10 mouse cellular contexts compared by ENCODE assay signal in genomic region chr11:97684063-97684680, GRCm38 (mm10). TPM values are rescaled to one million over a fixed set of nuclear protein-coding genes. Genes with fewer than 3 reads are reported as not detected.
DNase-seq lines count a peak whose midpoint lies in the region; ATAC-seq and TF ChIP-seq lines count a peak whose summit lies in the region.
"Had no signal": no experiment of that assay in that cellular context is flagged by ENCODE, and none has a peak within 500 bp of the region (broad histone marks: within the 10 kb centered on the region; RNA-seq: fewer than 3 reads in every experiment).

No protein-coding gene starts in this region.

- no peaks in the 10 kb centered on the region for H3K27me3 ChIP-seq in kidney, embryonic 16.5 days (ENCODE audit: insufficient read depth, low read length)
- H3K27me3 ChIP-seq in kidney, embryonic 15.5 days: no peaks in the 10 kb centered on the region
- no peaks in the 10 kb centered on the region for H3K27me3 ChIP-seq in ES-Bruce4 (ENCODE audit: control insufficient read depth, insufficient read depth, low read length, poor library complexity, severe bottlenecking)
- H3K27me3 ChIP-seq in lung, postnatal 0 days (replicated peaks; ENCODE audit: insufficient read depth, low read length): no peaks in the 10 kb centered on the region
- H3K27me3 ChIP-seq: neural tube, embryonic 13.5 days had no signal

- TF ChIP-seq POLR2A in ES-Bruce4 (IDR thresholded peaks at IDR 0.05; ENCODE audit: insufficient read depth, low read length): no peak

- no peaks in the 10 kb centered on the region for H3K9me3 ChIP-seq in kidney, embryonic 16.5 days (ENCODE audit: low read length)
- no peaks in the 10 kb centered on the region for H3K9me3 ChIP-seq in kidney, embryonic 15.5 days (replicated peaks)
- no peaks in the 10 kb centered on the region for H3K9me3 ChIP-seq in ES-Bruce4 (replicated peaks; ENCODE audit: control insufficient read depth, insufficient read depth, low read length, poor library complexity, severe bottlenecking)
- H3K9me3 ChIP-seq in lung, postnatal 0 days (ENCODE audit: low read length): no peaks in the 10 kb centered on the region
- H3K9me3 ChIP-seq: liver, embryonic 13.5 days; neural tube, embryonic 13.5 days had no signal

- peaks cover 39% of the 10 kb centered on the region for H3K36me3 ChIP-seq in kidney, embryonic 16.5 days (ENCODE audit: insufficient read depth, low read length)
- peaks cover 54% of the 10 kb centered on the region for H3K36me3 ChIP-seq in kidney, embryonic 15.5 days
- peaks cover 29% of the 10 kb centered on the region for H3K36me3 ChIP-seq in ES-Bruce4 (ENCODE audit: control insufficient read depth, insufficient read depth, low read length, poor library complexity, severe bottlenecking)
- H3K36me3 ChIP-seq in lung, postnatal 0 days (ENCODE audit: insufficient read depth, low read length): peaks cover 4% of the 10 kb centered on the region; the same call in 1 of the 2 replicates

- peaks cover 39% of the 10 kb centered on the region for H3K4me1 ChIP-seq in kidney, embryonic 16.5 days (ENCODE audit: insufficient read depth, low read length)
- peaks cover 47% of the 10 kb centered on the region for H3K4me1 ChIP-seq in kidney, embryonic 15.5 days
- peaks cover 7% of the 10 kb centered on the region for H3K4me1 ChIP-seq in ES-Bruce4 (ENCODE audit: control insufficient read depth, insufficient read depth, low read length)
- H3K4me1 ChIP-seq in lung, postnatal 0 days (ENCODE audit: insufficient read depth, low read depth, low read length): peaks cover 15% of the 10 kb centered on the region; the same call in 1 of the 2 replicates

- no peak for DNase-seq in lung, postnatal 0 days (ENCODE audit: low spot score)
- DNase-seq in thymus, postnatal 0 days (ENCODE audit: low spot score): peak; percentile 85
- DNase-seq in Muller cell, postnatal 12 days (ENCODE audit: inconsistent ontology term): no peak
- DNase-seq in right cerebral cortex, adult 2 months (ENCODE audit: low spot score in 2 of 2): no peak
- DNase-seq: layer of hippocampus, adult 9-11 months; liver, embryonic 13.5 days had no signal

- no peak overlapping the region for H3K4me2 ChIP-seq in kidney, embryonic 16.5 days (replicated peaks; ENCODE audit: low read depth, low read length)
- no peak overlapping the region for H3K4me2 ChIP-seq in kidney, embryonic 15.5 days
- no peak overlapping the region for H3K4me2 ChIP-seq in lung, postnatal 0 days (replicated peaks; ENCODE audit: low read depth, low read length)
- H3K4me2 ChIP-seq: liver, embryonic 13.5 days had no signal

- TF ChIP-seq EP300 in ES-Bruce4 (IDR thresholded peaks at IDR 0.05; ENCODE audit: insufficient read depth, low read depth, low read length): no peak
- no peak for TF ChIP-seq EP300 in lung, postnatal 0 days (IDR thresholded peaks at IDR 0.05)

- H3K27ac ChIP-seq in kidney, embryonic 16.5 days (ENCODE audit: low read length): peak overlapping the region; percentile 65; the same call in 1 of the 2 replicates
- H3K27ac ChIP-seq in kidney, embryonic 15.5 days: no peak overlapping the region; the same call in 1 of the 2 replicates
- H3K27ac ChIP-seq in ES-Bruce4 (ENCODE audit: insufficient read depth, low read length): peak overlapping the region; percentile 39
- H3K27ac ChIP-seq in lung, postnatal 0 days (ENCODE audit: low read length): 0 out of 2 replicates have a peak overlapping the region, but pooled peaks have one; percentile 27
- H3K27ac ChIP-seq: liver, embryonic 13.5 days had no signal

- no peak for ATAC-seq in kidney, embryonic 16.5 days (ENCODE audit: low FRiP score, low TSS enrichment)
- ATAC-seq in kidney, embryonic 15.5 days (replicated peaks; ENCODE audit: low FRiP score): no peak
- ATAC-seq in lung, postnatal 0 days: no peak

- WGBS in kidney, embryonic 16.5 days: 71% methylated on average over 6 of the region's 6 CpGs
- 76% methylated on average over 6 of the region's 6 CpGs for WGBS in kidney, embryonic 15.5 days
- WGBS in lung, postnatal 0 days: 64% methylated on average over 6 of the region's 6 CpGs

- no peak overlapping the region for H3K4me3 ChIP-seq in kidney, embryonic 16.5 days (ENCODE audit: low read length)
- H3K4me3 ChIP-seq in kidney, embryonic 15.5 days (replicated peaks): no peak overlapping the region
- H3K4me3 ChIP-seq in ES-Bruce4 (ENCODE audit: low read depth, low read length): no peak overlapping the region
- H3K4me3 ChIP-seq in lung, postnatal 0 days (ENCODE audit: low read depth, low read length): no peak overlapping the region
- H3K4me3 ChIP-seq: liver, embryonic 13.5 days; neural tube, embryonic 13.5 days had no signal

- TF ChIP-seq CTCF in ES-Bruce4 (IDR thresholded peaks at IDR 0.05; ENCODE audit: low read depth, low read length): no peak
- TF ChIP-seq CTCF in lung, postnatal 0 days (IDR thresholded peaks at IDR 0.05): no peak

- peak overlapping the region; percentile 38 for H3K9ac ChIP-seq in kidney, embryonic 16.5 days (replicated peaks; ENCODE audit: low read length)
- no peak overlapping the region for H3K9ac ChIP-seq in kidney, embryonic 15.5 days
- 0 out of 2 replicates have a peak overlapping the region, but pooled peaks have one; percentile 2 for H3K9ac ChIP-seq in ES-Bruce4 (ENCODE audit: low read depth, poor library complexity, severe bottlenecking)
- H3K9ac ChIP-seq in lung, postnatal 0 days (replicated peaks; ENCODE audit: low read depth): no peak overlapping the region
- H3K9ac ChIP-seq: liver, embryonic 13.5 days had no signal

RNA-seq across cellular contexts. Expression of gene Cisd3, which starts 1.5 kb away (rescaled TPM):
- 47.3 and 53.1 TPM in 2 replicates for polyA plus RNA-seq in kidney, embryonic 16.5 days (2015; fragmentation: Nextera tagmentation; extraction: Ambion mirVana)
- polyA plus RNA-seq in kidney, embryonic 15.5 days (2015; fragmentation: Nextera tagmentation; extraction: Ambion mirVana): 41.2 and 42.7 TPM in 2 replicates
- polyA plus RNA-seq in ES-Bruce4 (2011; ENCODE audit: insufficient read depth, insufficient read length, low read depth, missing spikeins): 62.3 and 77.2 TPM in 2 replicates
- polyA plus RNA-seq in lung, postnatal 0 days (2015; fragmentation: Nextera tagmentation; extraction: Ambion mirVana): 59.1 and 63.8 TPM in 2 replicates
- 35.0 and 40.4 TPM in 2 replicates for polyA plus RNA-seq in thymus, postnatal 0 days (2015; fragmentation: Nextera tagmentation; extraction: Ambion mirVana)

RNA-seq across cellular contexts. Expression of gene Pcgf2, which starts 16.1 kb away (rescaled TPM):
- 12.3 and 16.3 TPM in 2 replicates for polyA plus RNA-seq in kidney, embryonic 16.5 days (2015; fragmentation: Nextera tagmentation; extraction: Ambion mirVana)
- 13.2 and 16.6 TPM in 2 replicates for polyA plus RNA-seq in kidney, embryonic 15.5 days (2015; fragmentation: Nextera tagmentation; extraction: Ambion mirVana)
- polyA plus RNA-seq in ES-Bruce4 (2011; ENCODE audit: insufficient read depth, insufficient read length, low read depth, missing spikeins): 74.6 and 84.0 TPM in 2 replicates
- polyA plus RNA-seq in lung, postnatal 0 days (2015; fragmentation: Nextera tagmentation; extraction: Ambion mirVana): 10.5 TPM in 2 replicates
- 4.8 and 5.4 TPM in 2 replicates for polyA plus RNA-seq in thymus, postnatal 0 days (2015; fragmentation: Nextera tagmentation; extraction: Ambion mirVana)

RNA-seq across cellular contexts. Expression of gene Psmb3, which starts 19.0 kb away (rescaled TPM):
- polyA plus RNA-seq in kidney, embryonic 16.5 days (2015; fragmentation: Nextera tagmentation; extraction: Ambion mirVana): 478 and 503 TPM in 2 replicates
- polyA plus RNA-seq in kidney, embryonic 15.5 days (2015; fragmentation: Nextera tagmentation; extraction: Ambion mirVana): 475 and 488 TPM in 2 replicates
- polyA plus RNA-seq in ES-Bruce4 (2011; ENCODE audit: insufficient read depth, insufficient read length, low read depth, missing spikeins): 296 and 332 TPM in 2 replicates
- polyA plus RNA-seq in lung, postnatal 0 days (2015; fragmentation: Nextera tagmentation; extraction: Ambion mirVana): 350 and 419 TPM in 2 replicates
- 711 and 747 TPM in 2 replicates for polyA plus RNA-seq in thymus, postnatal 0 days (2015; fragmentation: Nextera tagmentation; extraction: Ambion mirVana)

RNA-seq across cellular contexts. Expression of gene Mllt6, which starts 21.0 kb away (rescaled TPM):
- 4.1 and 5.5 TPM in 2 replicates for polyA plus RNA-seq in kidney, embryonic 16.5 days (2015; fragmentation: Nextera tagmentation; extraction: Ambion mirVana)
- polyA plus RNA-seq in kidney, embryonic 15.5 days (2015; fragmentation: Nextera tagmentation; extraction: Ambion mirVana): 2.8 and 3.9 TPM in 2 replicates
- 23.7 and 25.2 TPM in 2 replicates for polyA plus RNA-seq in ES-Bruce4 (2011; ENCODE audit: insufficient read depth, insufficient read length, low read depth, missing spikeins)
- 3.0 and 3.5 TPM in 2 replicates for polyA plus RNA-seq in lung, postnatal 0 days (2015; fragmentation: Nextera tagmentation; extraction: Ambion mirVana)
- 1.9 and 2.4 TPM in 2 replicates for polyA plus RNA-seq in thymus, postnatal 0 days (2015; fragmentation: Nextera tagmentation; extraction: Ambion mirVana)

RNA-seq across cellular contexts. Expression of gene Epop, which starts 54.7 kb away (rescaled TPM):
- polyA plus RNA-seq in kidney, embryonic 16.5 days (2015; fragmentation: Nextera tagmentation; extraction: Ambion mirVana): 2.3 and 2.5 TPM in 2 replicates
- polyA plus RNA-seq in kidney, embryonic 15.5 days (2015; fragmentation: Nextera tagmentation; extraction: Ambion mirVana): 4.3 and 5.1 TPM in 2 replicates
- polyA plus RNA-seq in ES-Bruce4 (2011; ENCODE audit: insufficient read depth, insufficient read length, low read depth, missing spikeins): 39.3 and 44.1 TPM in 2 replicates
- polyA plus RNA-seq in lung, postnatal 0 days (2015; fragmentation: Nextera tagmentation; extraction: Ambion mirVana): 3.5 and 4.1 TPM in 2 replicates
- 1.8 and 2.2 TPM in 2 replicates for polyA plus RNA-seq in thymus, postnatal 0 days (2015; fragmentation: Nextera tagmentation; extraction: Ambion mirVana)

Comparison
In these comparisons a context has a peak if more than half of its experiments do, and no peak if none do; other contexts are left out.
1. H3K9ac ChIP-seq: peak in kidney, embryonic 16.5 days (single experiment) and ES-Bruce4 (single experiment); none in kidney, embryonic 15.5 days (single experiment) and lung, postnatal 0 days (single experiment).